Mouse (Mus musculus) forebrain, embryonic 13.5 days (tissue): Measurements from ENCODE around the gene Klhl8. TPM values are rescaled to one million over a fixed set of nuclear protein-coding genes. Genes with fewer than 3 reads are reported as not detected.
A peak's percentile ranks its signal among the peaks of the same experiment; 100 is the strongest.

Experiments used
- ATAC-seq: fragments of 200-750 bp; cut with Nextera tagmentation; 2 replicates; pipeline ENCODE4 v1.8.0; 2017
- H3K27ac ChIP-seq: fragments of 300-500 bp; sonication (generic); 2 replicates; pipeline ENCODE4 v1.5.1; 2015; ENCODE audit warnings: inconsistent platforms, mild to moderate bottlenecking, moderate library complexity
- H3K27me3 ChIP-seq: fragments of 300-500 bp; sonication (generic); 2 replicates; pipeline ENCODE4 v1.6.1; 2015; ENCODE audit warnings: mild to moderate bottlenecking, inconsistent platforms
- H3K36me3 ChIP-seq: fragments of 300-500 bp; sonication (generic); 2 replicates; pipeline ENCODE4 v1.6.1; 2015; ENCODE audit warnings: mild to moderate bottlenecking, inconsistent platforms; ENCODE audit not compliant: poor library complexity, severe bottlenecking
- H3K4me1 ChIP-seq: fragments of 300-500 bp; sonication (generic); 2 replicates; pipeline ENCODE4 v1.6.1; 2015; ENCODE audit warnings: inconsistent platforms
- H3K4me2 ChIP-seq: fragments of 300-500 bp; sonication (generic); 2 replicates; pipeline ENCODE4 v1.6.1; 2015; ENCODE audit warnings: inconsistent platforms, mild to moderate bottlenecking, moderate library complexity
- H3K4me3 ChIP-seq: fragments of 300-500 bp; sonication (generic); 2 replicates; pipeline ENCODE4 v1.5.1; 2015; ENCODE audit warnings: mild to moderate bottlenecking, inconsistent platforms
- H3K9ac ChIP-seq: fragments of 300-500 bp; sonication (generic); 2 replicates; pipeline ENCODE4 v1.6.1; 2015; ENCODE audit warnings: mild to moderate bottlenecking, inconsistent platforms
- H3K9me3 ChIP-seq: fragments of 300-500 bp; sonication (generic); replicated peaks from 2 replicates; pipeline ENCODE4 v1.6.1; 2016; ENCODE audit warnings: inconsistent platforms
- WGBS: fragments of 180-500 bp; shearing (Covaris S2); methylation state at CpG from one replicate; pipeline ENCODE4 v1.1.7; 2015; 5-methylcytosine and 5-hydroxymethylcytosine counted together
- polyA plus RNA-seq: library from polyadenylated mRNA; unstranded; fragments of >200 nt; fragmentation: Nextera tagmentation; extraction: Ambion mirVana; gene quantifications from 2 replicates; pipeline ENCODE4 v1.2.1, GENCODE M21; 2015

The Klhl8 gene
- polyA plus RNA-seq, 1 experiment from 2014 or later: 25.3 TPM

GRCm38 (mm10) chr5:103856286-103857009 is 54.6 kb downstream of the Klhl8 start:
- Histone ChIP-seq H3K27me3 (no peaks in the 10 kb centered on the region), H3K9ac (no peak overlapping the region), H3K4me1 (peaks cover 16% of the 10 kb centered on the region; the same call in 1 of the 2 replicates), H3K4me2 (no peak overlapping the region), H3K36me3 (no peaks in the 10 kb centered on the region; the same call in 1 of the 2 replicates), H3K27ac (no peak overlapping the region), H3K9me3 (no peaks in the 10 kb centered on the region), H3K4me3 (no peak overlapping the region)
- peak; percentile 57; the same call in 1 of the 2 replicates for ATAC-seq
- WGBS: 67% methylated on average over 5 of the region's 5 CpGs

GRCm38 (mm10) chr5:103855483-103856211 is 55.4 kb downstream of the Klhl8 start:
- no peak overlapping the region for H3K9ac ChIP-seq
- peak; percentile 23; the same call in 1 of the 2 replicates for ATAC-seq
- 85% methylated on average over 14 of the region's 14 CpGs for WGBS

GRCm38 (mm10) chr5:103854807-103855194 is 56.3 kb downstream of the Klhl8 start:
- no peaks in the 10 kb centered on the region for H3K27me3 ChIP-seq
- H3K27ac ChIP-seq: peak overlapping the region; percentile 31; the same call in 1 of the 2 replicates
- H3K9ac ChIP-seq: no peak overlapping the region; the same call in 1 of the 2 replicates
- peaks cover 16% of the 10 kb centered on the region; the same call in 1 of the 2 replicates for H3K4me1 ChIP-seq
- ATAC-seq: no peak
- peaks cover 1% of the 10 kb centered on the region; the same call in 1 of the 2 replicates for H3K36me3 ChIP-seq
- WGBS: 53% methylated on average over 5 of the region's 5 CpGs
- H3K4me3 ChIP-seq: no peak overlapping the region
- no peak overlapping the region for H3K4me2 ChIP-seq
- H3K9me3 ChIP-seq: no peaks in the 10 kb centered on the region

More at GRCm38 (mm10) chr5:103855483-103856211, 55.4 kb downstream of the Klhl8 start:
- peak overlapping the region; percentile 35; the same call in 1 of the 2 replicates for H3K27ac ChIP-seq
- no peaks in the 10 kb centered on the region; the same call in 1 of the 2 replicates for H3K36me3 ChIP-seq
- peaks cover 16% of the 10 kb centered on the region; the same call in 1 of the 2 replicates for H3K4me1 ChIP-seq
- H3K4me3 ChIP-seq: no peak overlapping the region
- no peaks in the 10 kb centered on the region for H3K27me3 ChIP-seq
- no peak overlapping the region for H3K4me2 ChIP-seq
- no peaks in the 10 kb centered on the region for H3K9me3 ChIP-seq

GRCm38 (mm10) chr5:103854041-103854806 is 56.8 kb downstream of the Klhl8 start:
- peak; percentile 57; the same call in 1 of the 2 replicates for ATAC-seq
- no peak overlapping the region for H3K4me2 ChIP-seq

GRCm38 (mm10) chr5:103852756-103853549 is 58.1 kb downstream of the Klhl8 start:
- peaks cover 19% of the 10 kb centered on the region; the same call in 1 of the 2 replicates for H3K36me3 ChIP-seq
- no peak overlapping the region for H3K9ac ChIP-seq
- no peak overlapping the region for H3K4me2 ChIP-seq
- WGBS: 85% methylated on average over 4 of the region's 4 CpGs
- no peaks in the 10 kb centered on the region for H3K27me3 ChIP-seq
- H3K27ac ChIP-seq: no peak overlapping the region
- peaks cover 16% of the 10 kb centered on the region; the same call in 1 of the 2 replicates for H3K4me1 ChIP-seq
- no peak overlapping the region for H3K4me3 ChIP-seq
- no peaks in the 10 kb centered on the region for H3K9me3 ChIP-seq
- ATAC-seq: no peak

More at GRCm38 (mm10) chr5:103854041-103854806, 56.8 kb downstream of the Klhl8 start:
- H3K9me3 ChIP-seq: no peaks in the 10 kb centered on the region
- H3K4me1 ChIP-seq: peaks cover 16% of the 10 kb centered on the region; the same call in 1 of the 2 replicates
- WGBS: 71% methylated on average over 17 of the region's 17 CpGs
- H3K4me3 ChIP-seq: no peak overlapping the region
- peak overlapping the region; percentile 83 for H3K27ac ChIP-seq
- peaks cover 7% of the 10 kb centered on the region; the same call in 1 of the 2 replicates for H3K36me3 ChIP-seq
- no peak overlapping the region for H3K9ac ChIP-seq
- no peaks in the 10 kb centered on the region for H3K27me3 ChIP-seq

- Histone ChIP-seq H3K36me3 (peaks cover 24% of the 10 kb centered on the region), H3K4me2 (no peak overlapping the region), H3K9ac (no peak overlapping the region), H3K4me3 (no peak overlapping the region), H3K9me3 (no peaks in the 10 kb centered on the region), H3K27ac (no peak overlapping the region), H3K4me1 (peaks cover 16% of the 10 kb centered on the region), H3K27me3 (no peaks in the 10 kb centered on the region)
- ATAC-seq: no peak
- 92% methylated on average over 8 of the region's 8 CpGs for WGBS
Measured at GRCm38 (mm10) chr5:103848546-103848945, 62.5 kb downstream of the Klhl8 start.

GRCm38 (mm10) chr5:103846609-103847008 is 64.5 kb downstream of the Klhl8 start:
- no peak overlapping the region for H3K4me2 ChIP-seq
- H3K9ac ChIP-seq: no peak overlapping the region
- no peaks in the 10 kb centered on the region for H3K27me3 ChIP-seq
- H3K4me1 ChIP-seq: peaks cover 16% of the 10 kb centered on the region
- WGBS: 50% methylated on average over 5 of the region's 5 CpGs
- peaks cover 30% of the 10 kb centered on the region for H3K36me3 ChIP-seq
- H3K27ac ChIP-seq: no peak overlapping the region
- H3K9me3 ChIP-seq: no peaks in the 10 kb centered on the region
- no peak overlapping the region for H3K4me3 ChIP-seq
- no peak for ATAC-seq

- no peak overlapping the region for H3K27ac ChIP-seq
- H3K4me1 ChIP-seq: peaks cover 16% of the 10 kb centered on the region
- peaks cover 30% of the 10 kb centered on the region for H3K36me3 ChIP-seq
- H3K9me3 ChIP-seq: no peaks in the 10 kb centered on the region
- H3K4me2 ChIP-seq: no peak overlapping the region
- no peak for ATAC-seq
- H3K27me3 ChIP-seq: no peaks in the 10 kb centered on the region
- 85% methylated on average over 10 of the region's 10 CpGs for WGBS
- H3K9ac ChIP-seq: no peak overlapping the region
- no peak overlapping the region for H3K4me3 ChIP-seq
Measured at GRCm38 (mm10) chr5:103846154-103846551, 64.9 kb downstream of the Klhl8 start.

GRCm38 (mm10) chr5:103845418-103846153 is 65.5 kb downstream of the Klhl8 start:
- 38% methylated on average over 19 of the region's 19 CpGs for WGBS
- H3K27me3 ChIP-seq: no peaks in the 10 kb centered on the region
- H3K4me2 ChIP-seq: no peak overlapping the region
- no peaks in the 10 kb centered on the region for H3K9me3 ChIP-seq
- ATAC-seq: peak; percentile 77
- no peak overlapping the region for H3K4me3 ChIP-seq
- peak overlapping the region; percentile 25; the same call in 1 of the 2 replicates for H3K27ac ChIP-seq
- no peak overlapping the region for H3K9ac ChIP-seq
- H3K36me3 ChIP-seq: peaks cover 30% of the 10 kb centered on the region
- peaks cover 16% of the 10 kb centered on the region for H3K4me1 ChIP-seq

- Histone ChIP-seq H3K4me3 (no peak overlapping the region), H3K4me1 (peaks cover 16% of the 10 kb centered on the region), H3K27me3 (no peaks in the 10 kb centered on the region), H3K9ac (no peak overlapping the region), H3K4me2 (no peak overlapping the region), H3K27ac (no peak overlapping the region), H3K9me3 (no peaks in the 10 kb centered on the region), H3K36me3 (peaks cover 20% of the 10 kb centered on the region)
- ATAC-seq: no peak
- 34% methylated on average over 1 of the region's 1 CpGs for WGBS
Measured at GRCm38 (mm10) chr5:103843938-103844337, 67.1 kb downstream of the Klhl8 start.
